Mouse (Mus musculus) lung, adult 2 months (tissue): ENCODE measurements around the gene Ccdc191. TPM values are rescaled to one million over a fixed set of nuclear protein-coding genes. Genes with fewer than 3 reads are reported as not detected.

Experiments used
- DNase-seq: peaks from one replicate; pipeline ENCODE4 v3.0.0; 2022
- H3K4me1 ChIP-seq: fragments of 200-500 bp; 2 replicates; pipeline ENCODE4 v1.6.1; 2011; ENCODE audit warnings: low read length; ENCODE audit not compliant: control insufficient read depth, insufficient read depth
- H3K4me3 ChIP-seq: fragments of 200-500 bp; replicated peaks from 2 replicates; pipeline ENCODE3; 2011; ENCODE audit warnings: low read depth, mild to moderate bottlenecking, control low read depth, low read length; ENCODE audit errors: extremely low read depth
- CTCF ChIP-seq: fragments of 200-500 bp; IDR thresholded peaks from 2 replicates; pipeline ENCODE4 v1.5.1; 2011; ENCODE audit warnings: mild to moderate bottlenecking, low read length, control low read depth; ENCODE audit not compliant: insufficient read depth
- POLR2A ChIP-seq: fragments of 200-500 bp; IDR thresholded peaks from 2 replicates; pipeline ENCODE4 v1.6.1; 2011; ENCODE audit warnings: low read depth, mild to moderate bottlenecking, control low read depth, low read length, borderline replicate concordance; ENCODE audit errors: extremely low read depth
- WGBS: fragments of 180-500 bp; shearing (Covaris S2); methylation state at CpG from one replicate; pipeline ENCODE4 v1.1.7; 2018; 5-methylcytosine and 5-hydroxymethylcytosine counted together
- polyA plus RNA-seq: library from polyadenylated mRNA; depleted of rRNA; stranded (reverse); fragments of >200 nt; gene quantifications from 2 replicates; pipeline ENCODE4 v1.2.3, GENCODE M21; 2012; rRNA removed

Ccdc191 gene
- polyA plus RNA-seq, 1 experiment = 2.1 TPM

GRCm38 (mm10) chr16:44002086-44002485 is 112.5 kb downstream of the Ccdc191 start:
- Histone ChIP-seq H3K4me3 (no peak overlapping the region), H3K4me1 (no peaks in the 10 kb centered on the region)
- 67% methylated on average over 5 of the region's 5 CpGs for WGBS
- no peak for DNase-seq
- TF ChIP-seq POLR2A = no peak
- TF ChIP-seq CTCF = no peak

- TF ChIP-seq POLR2A (no peak), CTCF (no peak)
- no peaks in the 10 kb centered on the region; the same call in 1 of the 2 replicates for H3K4me1 ChIP-seq
- DNase-seq = no peak
- no peak overlapping the region for H3K4me3 ChIP-seq
- 66% methylated on average over 5 of the region's 5 CpGs for WGBS
These were observed 121.4 kb downstream of the Ccdc191 start for GRCm38 (mm10) chr16:44011010-44011409.

Other genes starting within 250 kb of the Ccdc191 start
- gene Tigit, start 225.7 kb upstream of the Ccdc191 start, polyA plus RNA-seq = 0.18 and 0.43 TPM in 2 replicates
- not detected in 2 replicates for gene Drd3, start 135.8 kb upstream of the Ccdc191 start, polyA plus RNA-seq
- 10.8 and 16.1 TPM in 2 replicates for gene Qtrt2, start 37.0 kb downstream of the Ccdc191 start, polyA plus RNA-seq
- 1.6 and 2.3 TPM in 2 replicates for gene Zdhhc23, start 90.0 kb downstream of the Ccdc191 start, polyA plus RNA-seq
- 0.62 and 1.3 TPM in 2 replicates for gene Gramd1c, start 173.5 kb downstream of the Ccdc191 start, polyA plus RNA-seq
- gene Atp6v1a, start 249.9 kb downstream of the Ccdc191 start, polyA plus RNA-seq = 21.2 and 34.4 TPM in 2 replicates